Mouse (Mus musculus) heart, embryonic 13.5 days (tissue): Measurements from ENCODE around the gene Frmpd4. TPM values are rescaled to one million over a fixed set of nuclear protein-coding genes. Genes with fewer than 3 reads are reported as not detected.

Experiments
- ATAC-seq: fragments of 200-750 bp; cut with Nextera tagmentation; 2 replicates; pipeline ENCODE4 v1.8.0; 2017; ENCODE audit warnings: moderate TSS enrichment; ENCODE audit not compliant: insufficient number of reproducible peaks, low FRiP score, low TSS enrichment; ENCODE audit errors: extremely low read depth
- H3K27ac ChIP-seq: fragments of 300-500 bp; sonication (generic); replicated peaks from 2 replicates; pipeline ENCODE4 v1.5.1; 2015; ENCODE audit warnings: moderate library complexity, mild to moderate bottlenecking, inconsistent platforms
- H3K27me3 ChIP-seq: fragments of 300-500 bp; sonication (generic); replicated peaks from 2 replicates; pipeline ENCODE4 v1.6.1; 2015; ENCODE audit warnings: mild to moderate bottlenecking, inconsistent platforms
- H3K36me3 ChIP-seq: fragments of 300-500 bp; sonication (generic); 2 replicates; pipeline ENCODE4 v1.6.1; 2015; ENCODE audit warnings: mild to moderate bottlenecking, inconsistent platforms
- H3K4me1 ChIP-seq: fragments of 300-500 bp; sonication (generic); 2 replicates; pipeline ENCODE4 v1.6.1; 2015; ENCODE audit warnings: inconsistent platforms
- H3K4me2 ChIP-seq: fragments of 300-500 bp; sonication (generic); 2 replicates; pipeline ENCODE4 v1.6.1; 2015; ENCODE audit warnings: inconsistent platforms, mild to moderate bottlenecking, moderate library complexity
- H3K4me3 ChIP-seq: fragments of 300-500 bp; sonication (generic); 2 replicates; pipeline ENCODE4 v1.5.1; 2015; ENCODE audit warnings: moderate library complexity, mild to moderate bottlenecking, inconsistent platforms
- H3K9ac ChIP-seq: fragments of 300-500 bp; sonication (generic); 2 replicates; pipeline ENCODE4 v1.6.1; 2015; ENCODE audit warnings: inconsistent platforms, mild to moderate bottlenecking, moderate library complexity
- H3K9me3 ChIP-seq: fragments of 300-500 bp; sonication (generic); 2 replicates; pipeline ENCODE4 v1.6.1; 2016; ENCODE audit warnings: inconsistent platforms
- whole genome bisulfite sequencing: fragments of 180-500 bp; shearing (Covaris S2); methylation state at CpG from one replicate; pipeline ENCODE4 v1.1.7; 2015; ENCODE audit warnings: mixed read lengths; 5-methylcytosine and 5-hydroxymethylcytosine counted together
- polyA plus RNA-seq: library from polyadenylated mRNA; unstranded; fragments of >200 nt; fragmentation: Nextera tagmentation; extraction: Ambion mirVana; gene quantifications from 2 replicates; pipeline ENCODE4 v1.2.1, GENCODE M21; 2015

The Frmpd4 gene
- polyA plus RNA-seq, 1 experiment from 2014 or later = not detected

DNA sequence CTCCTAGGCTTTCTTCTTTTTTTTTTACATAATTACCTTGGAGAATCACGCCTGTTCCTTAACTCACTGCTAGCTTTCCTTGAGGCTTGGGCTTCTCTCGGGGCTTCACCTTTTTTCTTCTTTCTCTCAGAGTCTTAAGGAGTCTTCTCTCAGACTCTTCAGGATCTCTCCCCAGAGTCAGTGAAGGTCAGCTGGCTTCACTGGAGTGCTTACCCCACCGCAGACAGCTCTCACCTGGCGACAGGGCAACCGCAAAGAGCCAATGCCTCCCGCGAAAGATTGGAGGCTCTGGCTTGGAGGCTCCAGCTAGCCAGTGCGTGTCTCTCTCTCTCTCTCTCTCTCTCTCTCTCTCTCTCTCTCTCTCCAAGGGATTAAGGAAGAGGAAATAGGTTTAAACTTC, 453.0 kb downstream of the Frmpd4 start:
- H3K4me3 ChIP-seq = peak overlapping the region; percentile 50
- 7% methylated on average over 8 of the region's 8 CpGs for WGBS

DNA sequence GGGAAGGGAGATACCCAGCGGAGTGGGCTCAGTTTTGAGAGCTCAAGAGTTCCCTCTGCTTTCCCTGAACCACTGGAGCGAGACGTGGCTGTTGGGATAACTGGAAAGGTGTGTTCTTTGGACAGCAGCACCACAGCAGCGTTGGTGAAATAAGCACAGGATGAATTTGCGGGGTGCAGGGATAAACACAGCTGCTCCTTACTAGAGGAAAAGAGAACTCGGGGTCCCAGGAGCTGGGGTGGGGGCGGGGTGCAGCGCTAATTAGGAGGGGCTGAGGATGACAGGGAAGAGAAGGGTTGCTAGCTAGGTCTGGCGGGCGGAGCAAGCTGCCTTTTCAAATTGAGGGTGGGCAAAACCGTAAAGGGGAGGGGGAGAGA, 453.5 kb downstream of the Frmpd4 start:
- Histone ChIP-seq H3K36me3 (no peaks in the 10 kb centered on the region), H3K9me3 (no peaks in the 10 kb centered on the region), H3K4me3 (peak overlapping the region; percentile 50), H3K4me2 (peak overlapping the region; percentile 74), H3K4me1 (no peaks in the 10 kb centered on the region), H3K27ac (no peak overlapping the region), H3K9ac (no peak overlapping the region), H3K27me3 (peaks cover 51% of the 10 kb centered on the region)
- WGBS = 3% methylated on average over 11 of the region's 11 CpGs
- no peak for ATAC-seq

More for the DNA sequence above, 453.0 kb downstream of the Frmpd4 start:
- no peak overlapping the region for H3K27ac ChIP-seq
- H3K4me2 ChIP-seq = peak overlapping the region; percentile 74
- H3K9me3 ChIP-seq = no peaks in the 10 kb centered on the region
- peaks cover 51% of the 10 kb centered on the region for H3K27me3 ChIP-seq
- no peak for ATAC-seq
- no peak overlapping the region for H3K9ac ChIP-seq
- H3K4me1 ChIP-seq = no peaks in the 10 kb centered on the region
- H3K36me3 ChIP-seq = no peaks in the 10 kb centered on the region

DNA sequence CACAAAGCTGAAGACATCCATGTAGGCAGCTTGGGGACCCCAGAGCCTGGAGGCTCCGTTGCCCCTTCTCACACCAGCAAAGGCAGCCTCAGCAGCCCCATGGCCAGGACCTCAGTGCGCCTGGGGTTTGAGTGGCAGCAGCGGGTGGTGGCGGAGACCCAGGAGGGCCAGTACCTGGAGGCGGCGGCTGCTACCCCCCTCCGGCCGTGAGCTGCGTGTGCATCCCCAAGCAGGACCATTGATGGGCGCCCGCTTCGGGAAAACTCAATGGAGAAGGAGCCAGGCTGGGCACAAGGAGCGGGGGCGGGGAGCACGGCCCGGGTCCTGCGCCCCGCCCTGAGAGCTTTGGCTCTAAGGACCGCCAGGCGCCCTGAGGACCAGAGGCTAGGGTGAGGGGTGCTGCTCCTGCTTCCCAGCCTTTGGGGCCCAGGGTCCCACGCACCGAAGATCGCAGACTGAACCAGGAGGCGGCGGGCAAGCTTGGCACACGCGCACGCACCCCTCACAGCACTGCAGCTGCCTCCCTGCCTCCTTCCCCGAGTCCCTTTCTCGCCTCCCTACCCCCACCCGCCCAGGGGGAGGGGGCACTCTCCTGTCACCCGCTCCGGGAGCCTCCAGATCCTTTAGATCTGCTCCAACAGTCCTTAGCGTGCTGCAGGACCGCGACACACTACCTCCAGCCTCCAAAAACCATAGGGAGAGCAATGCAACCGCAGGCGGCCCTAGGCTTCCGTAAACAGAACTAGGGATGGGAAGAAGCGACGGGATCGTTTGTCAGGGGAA, 454.0 kb downstream of the Frmpd4 start:
- 7% methylated on average over 37 of the region's 42 CpGs for WGBS

DNA sequence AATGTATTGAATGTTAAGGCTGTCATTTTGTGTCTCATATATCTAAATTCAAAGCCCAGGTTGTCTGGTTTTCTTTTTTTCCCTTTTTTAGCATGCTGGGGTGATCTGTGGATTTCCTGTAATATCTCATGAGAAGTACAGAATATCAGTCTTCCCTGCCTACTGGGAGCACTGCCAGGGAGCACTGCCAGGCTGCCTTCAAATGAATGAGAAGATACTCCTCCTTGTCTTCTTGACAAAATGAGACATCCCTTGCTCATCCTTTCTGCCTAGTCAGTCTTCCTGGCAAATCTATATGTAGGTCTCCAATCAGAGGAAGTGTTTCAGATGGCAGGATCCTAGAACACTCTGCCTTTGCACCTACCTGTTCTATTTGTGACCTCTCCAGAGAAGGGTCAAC, 535.4 kb downstream of the Frmpd4 start:
- no peaks in the 10 kb centered on the region for H3K9me3 ChIP-seq
- no peak overlapping the region for H3K4me3 ChIP-seq
- no peaks in the 10 kb centered on the region for H3K27me3 ChIP-seq
- no peak overlapping the region for H3K4me2 ChIP-seq
- no peak overlapping the region for H3K9ac ChIP-seq
- H3K36me3 ChIP-seq = no peaks in the 10 kb centered on the region
- ATAC-seq = no peak
- H3K4me1 ChIP-seq = no peaks in the 10 kb centered on the region
- H3K27ac ChIP-seq = no peak overlapping the region

More for the DNA sequence above, 454.0 kb downstream of the Frmpd4 start:
- H3K27me3 ChIP-seq = peaks cover 51% of the 10 kb centered on the region
- no peaks in the 10 kb centered on the region for H3K9me3 ChIP-seq
- H3K36me3 ChIP-seq = no peaks in the 10 kb centered on the region
- 0 out of 2 replicates have a peak overlapping the region, but pooled peaks have one; percentile 47 for H3K9ac ChIP-seq
- peak overlapping the region; percentile 74 for H3K4me2 ChIP-seq
- H3K4me1 ChIP-seq = no peaks in the 10 kb centered on the region
- peak overlapping the region; percentile 50 for H3K4me3 ChIP-seq
- no peak overlapping the region for H3K27ac ChIP-seq
- no peak for ATAC-seq

DNA sequence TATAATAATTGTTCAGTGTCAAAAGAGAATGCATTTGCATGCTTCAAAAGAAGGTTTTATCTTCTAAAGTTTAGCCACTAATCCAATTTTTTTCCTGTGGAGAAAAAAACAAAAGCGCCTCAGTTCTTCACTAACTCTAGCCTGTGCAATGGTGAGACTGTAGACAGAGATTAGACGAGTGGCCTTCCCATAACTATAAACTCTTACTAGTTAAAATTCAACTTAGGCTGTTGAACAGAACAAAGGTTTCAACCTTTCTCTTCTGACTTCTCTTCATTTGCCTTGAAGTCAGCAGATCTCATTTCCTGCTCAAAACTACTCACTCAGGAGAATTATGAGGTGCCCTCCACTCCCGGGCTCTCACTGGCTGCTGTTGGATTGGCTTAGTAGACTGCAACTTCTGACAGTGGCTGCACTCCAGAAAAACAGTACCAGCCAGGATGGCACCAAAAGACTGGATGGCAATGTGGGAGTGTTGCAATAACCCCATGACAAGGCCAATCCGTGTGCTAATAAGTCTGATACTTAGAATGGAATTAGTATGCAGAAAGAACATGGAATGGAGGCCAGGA, 556.4 kb downstream of the Frmpd4 start:
- Histone ChIP-seq H3K4me3 (no peak overlapping the region), H3K9ac (no peak overlapping the region), H3K9me3 (no peaks in the 10 kb centered on the region), H3K27ac (no peak overlapping the region), H3K36me3 (no peaks in the 10 kb centered on the region), H3K4me1 (no peaks in the 10 kb centered on the region), H3K4me2 (no peak overlapping the region), H3K27me3 (0 out of 2 replicates have a peak, but pooled peaks cover 2% of the 10 kb centered on the region)
- WGBS = 72% methylated on average over 4 of the region's 4 CpGs
- no peak for ATAC-seq

DNA sequence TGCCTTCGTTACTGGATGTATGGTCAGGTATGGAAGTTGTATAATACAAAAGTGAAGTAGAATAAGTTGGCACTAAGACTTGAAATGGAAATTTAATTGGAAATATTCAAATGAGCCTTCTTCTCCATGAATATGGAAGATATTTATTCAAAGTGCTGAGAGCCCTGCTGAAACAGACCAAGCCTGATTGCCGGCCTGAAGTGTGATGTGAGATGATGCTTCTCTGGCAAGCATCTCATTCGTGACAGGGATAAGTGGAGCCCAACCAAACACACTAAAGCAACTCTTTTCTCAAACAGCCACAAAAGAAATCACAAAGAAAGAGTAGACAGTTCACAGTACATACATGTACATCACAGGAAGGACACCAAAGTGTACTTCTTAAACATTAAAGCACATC, 559.2 kb downstream of the Frmpd4 start:
- no peak for ATAC-seq
- Histone ChIP-seq H3K9me3 (no peaks in the 10 kb centered on the region), H3K4me2 (no peak overlapping the region), H3K9ac (no peak overlapping the region), H3K4me1 (no peaks in the 10 kb centered on the region), H3K36me3 (no peaks in the 10 kb centered on the region), H3K27me3 (no peaks in the 10 kb centered on the region), H3K27ac (no peak overlapping the region), H3K4me3 (no peak overlapping the region)
- WGBS = 58% methylated on average over 3 of the region's 3 CpGs

DNA sequence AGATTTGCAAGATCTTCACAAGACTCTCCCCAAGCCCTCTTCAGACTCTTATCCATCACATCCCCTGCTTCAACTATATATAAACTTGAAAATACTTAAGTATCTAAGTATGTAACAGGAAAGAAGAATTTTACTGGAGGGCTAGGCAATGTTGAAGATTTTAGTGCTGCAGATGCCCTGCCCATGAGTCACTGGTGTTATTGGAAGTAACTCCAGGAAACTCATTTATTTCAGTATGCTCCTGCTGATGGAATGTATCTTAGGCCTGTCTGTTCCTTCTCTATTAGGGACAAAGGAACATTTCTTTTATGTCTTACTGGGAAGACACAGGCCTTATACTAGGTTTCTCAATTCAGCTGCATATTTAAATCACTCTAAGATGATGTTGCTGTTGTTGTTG, 592.2 kb downstream of the Frmpd4 start:
- Histone ChIP-seq H3K27ac (no peak overlapping the region), H3K27me3 (no peaks in the 10 kb centered on the region; the same call in 1 of the 2 replicates), H3K9me3 (no peaks in the 10 kb centered on the region), H3K9ac (no peak overlapping the region), H3K4me1 (no peaks in the 10 kb centered on the region), H3K4me2 (no peak overlapping the region), H3K36me3 (no peaks in the 10 kb centered on the region), H3K4me3 (no peak overlapping the region)
- ATAC-seq = no peak

DNA sequence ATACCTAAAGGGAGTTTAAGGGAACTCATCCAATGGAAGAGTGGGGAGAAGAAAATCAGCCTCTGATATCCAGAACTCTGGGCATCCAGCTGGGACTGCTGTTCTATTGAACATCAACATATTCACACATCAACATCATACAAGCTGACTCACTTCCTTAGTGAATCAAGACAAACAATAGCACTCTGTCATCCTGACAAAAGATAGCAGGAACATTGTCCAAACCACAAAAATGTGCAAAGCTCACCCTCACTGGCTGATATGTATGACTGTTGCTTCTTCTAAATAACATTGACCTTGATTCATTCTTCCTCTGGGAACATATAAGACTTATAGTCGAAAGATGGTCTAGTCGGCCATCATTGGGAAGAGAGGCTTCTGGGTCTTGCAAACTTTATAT, 625.8 kb downstream of the Frmpd4 start:
- peaks cover 4% of the 10 kb centered on the region; the same call in 1 of the 2 replicates for H3K27me3 ChIP-seq
- no peak overlapping the region for H3K9ac ChIP-seq
- no peaks in the 10 kb centered on the region for H3K4me1 ChIP-seq
- H3K9me3 ChIP-seq = no peaks in the 10 kb centered on the region
- whole genome bisulfite sequencing = 74% methylated on average over 2 of the region's 2 CpGs
- no peak for ATAC-seq
- no peak overlapping the region for H3K4me3 ChIP-seq
- no peak overlapping the region for H3K27ac ChIP-seq
- H3K4me2 ChIP-seq = no peak overlapping the region
- no peaks in the 10 kb centered on the region for H3K36me3 ChIP-seq

DNA sequence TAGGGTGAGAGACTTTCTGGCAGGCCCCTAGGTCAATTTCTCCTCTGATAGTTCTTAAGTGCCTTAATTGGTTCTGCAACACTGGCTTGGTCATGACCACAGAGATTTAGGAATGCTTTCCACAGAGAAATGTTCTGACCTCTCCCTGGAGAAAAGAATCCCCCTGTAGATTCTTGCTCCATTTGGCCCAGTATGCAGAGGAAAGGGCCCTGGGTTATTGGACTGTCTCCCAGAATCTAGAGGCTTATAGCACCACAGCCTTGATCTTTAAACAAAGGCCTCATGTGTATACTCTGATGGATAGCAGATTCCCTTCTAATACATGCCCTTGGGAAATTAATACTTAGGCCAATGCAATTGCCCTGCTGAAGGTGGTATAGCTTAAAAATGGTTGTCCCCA, 667.5 kb downstream of the Frmpd4 start:
- Histone ChIP-seq H3K27ac (no peak overlapping the region), H3K36me3 (no peaks in the 10 kb centered on the region), H3K9me3 (no peaks in the 10 kb centered on the region), H3K27me3 (no peaks in the 10 kb centered on the region), H3K4me3 (no peak overlapping the region), H3K4me1 (no peaks in the 10 kb centered on the region), H3K4me2 (no peak overlapping the region), H3K9ac (no peak overlapping the region)
- ATAC-seq = no peak

DNA sequence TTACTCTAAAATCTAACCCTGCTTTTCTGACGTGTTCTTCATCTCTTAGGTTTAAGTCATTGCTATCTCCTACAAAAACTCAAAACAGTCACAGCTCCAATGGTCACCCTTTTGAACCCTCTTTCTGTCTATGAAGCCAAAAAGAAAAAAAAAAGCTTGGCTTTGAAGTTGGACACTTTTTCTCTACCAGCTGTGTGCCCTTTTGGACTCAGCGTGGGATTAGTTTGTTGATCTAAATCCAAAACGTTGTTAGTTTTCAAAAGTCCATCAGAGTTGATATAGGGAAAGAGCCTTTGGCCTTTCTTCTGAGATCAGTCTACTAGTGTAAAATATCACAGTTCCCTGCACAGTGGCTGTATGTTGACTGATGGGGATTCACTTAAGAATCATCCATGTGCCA, 676.0 kb downstream of the Frmpd4 start:
- Histone ChIP-seq H3K27me3 (0 out of 2 replicates have a peak, but pooled peaks cover 3% of the 10 kb centered on the region), H3K4me3 (no peak overlapping the region), H3K27ac (no peak overlapping the region), H3K9me3 (no peaks in the 10 kb centered on the region), H3K4me1 (no peaks in the 10 kb centered on the region), H3K36me3 (no peaks in the 10 kb centered on the region), H3K4me2 (no peak overlapping the region), H3K9ac (no peak overlapping the region)
- no peak for ATAC-seq
- 67% methylated on average over 3 of the region's 3 CpGs for WGBS

DNA sequence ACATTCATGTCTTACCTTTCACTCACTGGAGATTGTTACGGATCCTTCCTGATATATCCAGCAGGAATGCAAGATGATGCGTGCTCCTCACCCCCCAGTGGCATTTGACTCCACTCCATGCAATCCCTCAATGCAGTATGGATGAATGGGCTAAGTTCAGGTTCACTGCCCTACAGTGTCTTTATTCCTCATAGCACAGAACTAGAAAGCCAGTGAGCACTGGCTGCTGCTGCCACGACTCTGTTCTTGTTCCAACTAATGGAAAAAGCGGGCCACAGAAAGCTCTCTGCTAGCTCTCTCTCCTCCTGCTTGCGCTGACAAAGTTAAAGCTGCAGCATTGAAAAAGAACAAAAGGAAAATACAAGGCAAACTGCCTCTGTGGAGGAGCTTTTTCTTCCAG, 722.2 kb downstream of the Frmpd4 start:
- no peak overlapping the region for H3K9ac ChIP-seq

DNA sequence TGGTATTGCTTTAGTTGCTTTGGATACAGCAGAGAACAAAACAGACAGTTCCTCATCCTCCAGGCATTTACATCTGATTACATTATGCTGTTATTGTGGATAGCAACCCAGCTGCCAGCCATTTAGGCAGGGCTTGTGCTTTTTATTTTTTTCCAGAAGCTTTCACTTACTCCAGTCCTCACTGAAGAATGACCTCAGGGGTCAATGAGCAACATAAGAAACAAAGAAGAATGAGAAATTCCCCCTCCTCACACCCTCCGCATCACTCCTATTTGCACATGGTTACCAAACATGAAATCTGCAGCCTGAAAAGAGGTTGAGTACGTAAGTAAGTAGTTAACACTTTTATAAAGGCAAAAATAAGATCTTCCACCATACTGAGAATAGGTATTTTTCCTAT, 744.5 kb downstream of the Frmpd4 start:
- ATAC-seq = no peak

More for the DNA sequence above, 722.2 kb downstream of the Frmpd4 start:
- no peaks in the 10 kb centered on the region for H3K27me3 ChIP-seq
- H3K4me1 ChIP-seq = no peaks in the 10 kb centered on the region
- no peaks in the 10 kb centered on the region for H3K36me3 ChIP-seq
- no peak overlapping the region for H3K4me2 ChIP-seq
- H3K9me3 ChIP-seq = no peaks in the 10 kb centered on the region
- no peak overlapping the region for H3K27ac ChIP-seq
- ATAC-seq = no peak
- H3K4me3 ChIP-seq = no peak overlapping the region
- WGBS = 64% methylated on average over 5 of the region's 5 CpGs

More for the DNA sequence above, 744.5 kb downstream of the Frmpd4 start:
- Histone ChIP-seq H3K4me3 (no peak overlapping the region), H3K27ac (no peak overlapping the region), H3K4me2 (no peak overlapping the region), H3K27me3 (no peaks in the 10 kb centered on the region), H3K9me3 (no peaks in the 10 kb centered on the region), H3K9ac (no peak overlapping the region), H3K36me3 (no peaks in the 10 kb centered on the region), H3K4me1 (no peaks in the 10 kb centered on the region)
- WGBS = 79% methylated on average over 2 of the region's 2 CpGs
